Mouse (Mus musculus): ENCODE measurements at regions not wholly inside any gene's neighbourhood (a gene's known extent, or its start where the extent isn't known, plus 50 kb on each side); places are given as distances from the start of the nearest gene placed in this dataset.

GRCm38 (mm10) chr17:45799725-45800124 is 66.1 kb upstream of the 1600014C23Rik start:
- intact Hi-C loops (cut with DNase I), result no loop called here

DNA sequence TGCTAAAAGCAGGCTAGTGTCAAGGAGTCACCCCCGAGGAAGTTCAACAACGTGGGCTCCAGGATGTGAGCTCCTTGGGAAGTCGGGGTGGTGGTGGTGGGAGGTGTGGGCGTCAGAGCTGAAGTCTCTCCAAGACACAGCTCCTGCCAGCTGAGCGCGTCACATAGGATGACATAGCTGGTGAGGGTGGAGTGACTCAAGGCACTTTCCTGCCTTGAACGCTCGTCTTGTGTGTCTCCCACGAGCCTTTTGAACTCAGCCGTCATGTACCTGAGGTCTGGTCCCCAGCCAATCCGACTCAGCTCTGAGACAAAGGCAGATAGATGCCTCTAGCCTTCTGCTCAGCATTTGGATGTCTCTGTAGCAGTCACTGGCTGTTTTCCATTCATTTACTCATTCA is 65.4 kb upstream of the 1600014C23Rik start:
- intact Hi-C loops (cut with DNase I), result no loop called here

DNA sequence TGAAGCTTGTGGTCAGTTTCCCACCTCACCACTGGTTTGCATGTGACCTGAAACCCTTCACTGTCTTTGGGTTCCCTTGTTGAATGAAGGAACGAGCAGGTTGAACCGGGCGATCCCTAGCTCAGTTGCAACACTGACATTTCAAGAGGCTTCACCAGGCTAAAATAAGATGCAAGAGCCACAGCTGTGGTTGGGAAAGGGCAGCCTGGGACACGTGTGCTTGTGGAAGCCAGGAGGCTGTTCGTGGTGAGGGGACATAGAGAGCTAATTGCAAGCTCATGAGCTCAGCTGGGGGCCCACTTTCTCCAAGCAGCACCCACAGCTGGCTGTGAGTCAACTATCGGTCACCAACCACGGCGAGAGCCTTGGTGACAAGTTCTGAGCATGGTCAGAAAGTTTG is 64.8 kb upstream of the 1600014C23Rik start:
- intact Hi-C loops (cut with DNase I), result no loop called here

GRCm38 (mm10) chr17:45797121-45797520 is 63.5 kb upstream of the 1600014C23Rik start:
- intact Hi-C loops (cut with DNase I), result no loop called here

- intact Hi-C loops (cut with DNase I), result loop anchor here (5.0 kb wide), 1 partner anchor 43 kb away; no protein-coding TSS in a partner anchor
Measured at GRCm38 (mm10) chr17:45794926-45795325, 61.3 kb upstream of the 1600014C23Rik start.

GRCm38 (mm10) chr17:45790959-45791520 is 57.4 kb upstream of the 1600014C23Rik start:
- intact Hi-C loops (cut with DNase I), result loop anchor here (5.0 kb wide), 1 partner anchor 39 kb away; no protein-coding TSS in a partner anchor

DNA sequence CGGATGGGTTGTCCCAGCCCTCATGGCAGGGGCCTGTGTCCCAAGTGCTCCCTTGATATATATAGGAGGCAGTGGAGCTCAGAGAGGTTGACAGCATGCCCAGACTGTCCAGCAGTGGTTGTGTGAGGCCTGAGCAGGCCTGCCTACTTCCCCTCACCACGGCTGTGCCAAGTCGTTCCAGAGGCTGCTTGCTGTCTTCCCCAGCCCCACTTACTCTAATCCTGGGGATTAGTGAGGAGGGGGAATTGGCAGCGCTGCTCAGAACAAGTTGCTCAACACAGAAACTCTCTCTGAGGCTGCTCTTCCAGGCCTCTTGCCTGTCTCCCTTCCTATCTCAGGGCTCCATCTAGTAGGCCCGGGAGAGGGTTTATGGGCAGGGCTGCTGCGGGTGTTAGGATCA is 56.1 kb upstream of the 1600014C23Rik start:
- intact Hi-C loops (cut with DNase I), result loop anchor here (5.0 kb wide), 1 partner anchor 37 kb away; no protein-coding TSS in a partner anchor

DNA sequence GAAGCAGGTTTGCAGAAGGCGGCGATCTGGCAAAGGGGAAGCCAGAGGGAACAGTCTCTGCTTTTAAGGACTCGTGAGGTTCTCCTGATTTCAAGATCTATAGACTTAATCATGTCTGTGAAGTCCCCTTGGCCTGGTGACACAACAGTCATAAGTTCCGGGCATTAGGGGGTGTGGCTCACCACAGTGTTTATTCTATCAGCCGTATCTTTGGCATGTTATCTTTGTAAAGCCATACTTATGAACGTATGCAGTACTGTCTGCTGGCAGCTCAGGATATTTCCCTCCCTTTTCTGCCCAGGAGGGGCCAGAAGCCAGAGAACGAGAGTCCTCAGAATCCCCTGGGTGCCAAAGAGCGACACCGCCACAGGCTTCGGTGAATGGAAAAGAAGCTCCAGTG is 51.3 kb upstream of the 1600014C23Rik start:
- intact Hi-C loops (cut with DNase I), result no loop called here

DNA sequence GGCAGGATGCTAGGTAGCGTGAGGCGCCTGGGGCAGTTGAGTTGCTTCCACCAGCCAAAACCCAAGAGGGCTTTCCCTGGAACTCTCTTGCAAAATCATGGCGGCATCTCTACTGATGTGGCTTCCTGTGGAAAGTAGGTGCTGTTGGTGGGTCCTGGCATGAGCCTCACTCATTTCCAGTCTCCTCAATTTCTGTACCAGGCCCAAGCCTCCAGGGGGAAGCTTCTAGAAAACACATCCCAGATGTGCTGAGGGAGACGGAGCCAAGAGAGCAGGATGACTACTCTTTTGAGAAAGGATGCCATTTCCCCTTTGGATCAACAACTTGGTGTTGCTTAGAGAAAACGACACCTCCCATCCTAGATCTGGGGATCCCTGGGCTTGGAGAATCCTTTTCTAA is 50.9 kb upstream of the 1600014C23Rik start:
- intact Hi-C loops (cut with DNase I), result no loop called here

All from adrenal gland (tissue).